Mouse (Mus musculus) 416B (cell line): ENCODE measurements at regions not wholly inside any gene's neighbourhood (a gene's known extent, or its start where the extent isn't known, plus 50 kb on each side); places are given as distances from the start of the nearest gene placed in this dataset.

Source experiments
- DNase-seq: peaks from one replicate; pipeline ENCODE4 v3.0.0; 2011; ENCODE audit warnings: low read depth

- DNase-seq: no peak
These were observed 281.0 kb downstream of the Col12a1 start for GRCm38 (mm10) chr9:79437636-79438035.

GRCm38 (mm10) chr9:79439233-79439960 is 279.2 kb downstream of the Col12a1 start:
- no peak for DNase-seq

- DNase-seq: no peak
These were observed 263.4 kb downstream of the Col12a1 start for GRCm38 (mm10) chr9:79455226-79455625.

- DNase-seq: no peak
These were observed 239.5 kb downstream of the Col12a1 start for GRCm38 (mm10) chr9:79479118-79479517.

GRCm38 (mm10) chr9:79500253-79500652 is 218.4 kb downstream of the Col12a1 start:
- no peak for DNase-seq

- DNase-seq: peak; percentile 92
These were observed 216.6 kb downstream of the Col12a1 start for GRCm38 (mm10) chr9:79502034-79502433.

- DNase-seq: no peak
These were observed 202.2 kb downstream of the Col12a1 start for GRCm38 (mm10) chr9:79516384-79516783.

- no peak for DNase-seq
These were observed 201.2 kb downstream of the Col12a1 start for GRCm38 (mm10) chr9:79517461-79517860.

GRCm38 (mm10) chr9:79518640-79519039 is 200.0 kb downstream of the Col12a1 start:
- no peak for DNase-seq

- DNase-seq: no peak
These were observed 198.1 kb downstream of the Col12a1 start for GRCm38 (mm10) chr9:79520498-79520897.

- DNase-seq: no peak
These were observed 195.6 kb downstream of the Col12a1 start for GRCm38 (mm10) chr9:79523054-79523453.

GRCm38 (mm10) chr9:79525000-79525399 is 193.6 kb downstream of the Col12a1 start:
- no peak for DNase-seq

- no peak for DNase-seq
These were observed 192.2 kb downstream of the Col12a1 start for GRCm38 (mm10) chr9:79526390-79526789.

- DNase-seq: no peak
These were observed 191.3 kb downstream of the Col12a1 start for GRCm38 (mm10) chr9:79527331-79527730.
